Comparison of ENCODE assay signal across 20 mouse cellular contexts in genomic region chr8:104232039-104232438, GRCm38 (mm10).
"Had no signal": no experiment of that assay in that cellular context is flagged by ENCODE, and none has a peak within 500 bp of the region (broad histone marks: within the 10 kb centered on the region; RNA-seq: fewer than 3 reads in every experiment).

No protein-coding gene starts in this region.

- H3K27ac ChIP-seq: kidney, embryonic 15.5 days; limb, embryonic 12.5 days; limb, embryonic 15.5 days; lung, embryonic 15.5 days; stomach, embryonic 15.5 days had no signal

- DNase-seq: kidney, adult 11 months; kidney, adult 8-10 months; kidney, postnatal 10 days; kidney, postnatal 36 days; layer of hippocampus, postnatal 36 days; left cerebral cortex, postnatal 4 days; lung, adult 18-20 months; lung, postnatal 10 days; lung, postnatal 36 days; midbrain, embryonic 14.5 days; retina, postnatal 1 day; right cerebral cortex, postnatal 25 days; spleen, adult 18-20 months; thymus, postnatal 25 days had no signal

- ATAC-seq: inflammation-experienced regulatory T-cells, adult 6 months had no signal

- H3K4me1 ChIP-seq: kidney, embryonic 15.5 days; limb, embryonic 12.5 days; limb, embryonic 15.5 days; lung, embryonic 15.5 days; stomach, embryonic 15.5 days had no signal

- H3K9me3 ChIP-seq: kidney, embryonic 15.5 days; limb, embryonic 12.5 days; limb, embryonic 15.5 days; lung, embryonic 15.5 days; stomach, embryonic 15.5 days had no signal

- H3K9ac ChIP-seq: kidney, embryonic 15.5 days; limb, embryonic 12.5 days; limb, embryonic 15.5 days; lung, embryonic 15.5 days; stomach, embryonic 15.5 days had no signal

- H3K4me2 ChIP-seq: kidney, embryonic 15.5 days; limb, embryonic 12.5 days; limb, embryonic 15.5 days; lung, embryonic 15.5 days; stomach, embryonic 15.5 days had no signal

- H3K4me3 ChIP-seq: kidney, embryonic 15.5 days; limb, embryonic 12.5 days; limb, embryonic 15.5 days; lung, embryonic 15.5 days; stomach, embryonic 15.5 days had no signal

- H3K27me3 ChIP-seq: kidney, embryonic 15.5 days; limb, embryonic 12.5 days; limb, embryonic 15.5 days; lung, embryonic 15.5 days; stomach, embryonic 15.5 days had no signal
